Mouse (Mus musculus) MEL (cell line): Measurements from ENCODE around the gene Fcrl6. TPM values are rescaled to one million over a fixed set of nuclear protein-coding genes. Genes with fewer than 3 reads are reported as not detected.

Source experiments
- DNase-seq: peaks from one replicate; pipeline ENCODE4 v3.0.0; 2011; ENCODE audit warnings: low read depth, low spot score
- H3K27ac ChIP-seq: 2 replicates; pipeline ENCODE4 v1.5.1; 2012; ENCODE audit warnings: low read depth, mild to moderate bottlenecking, control low read depth, low read length, moderate library complexity; ENCODE audit not compliant: control insufficient read depth
- H3K27me3 ChIP-seq, 2 experiments: fragments of 150-350 bp in 1 of 2; sonication (generic) in 1 of 2; 2 replicates each; pipeline ENCODE4 v1.6.1; 2012; ENCODE audit warnings: low read length in 2 of 2, mild to moderate bottlenecking in 2 of 2, improper control_type of control experiment in 1 of 2, moderate library complexity in 1 of 2; ENCODE audit not compliant: insufficient read depth in 2 of 2, control insufficient read depth in 1 of 2
- H3K36me3 ChIP-seq, 2 experiments: 2 replicates each; pipeline ENCODE4 v1.6.1; 2012 to 2014; ENCODE audit warnings: low read length in 2 of 2, improper control_type of control experiment in 1 of 2, inconsistent platforms in 1 of 2, mild to moderate bottlenecking in 1 of 2; ENCODE audit not compliant: insufficient read depth in 2 of 2, control insufficient read depth in 1 of 2
- H3K4me1 ChIP-seq, 2 experiments: fragments of 150-350 bp in 1 of 2; sonication (generic) in 1 of 2; 2 replicates each; pipeline ENCODE4 v1.6.1; 2012; ENCODE audit warnings: low read length in 2 of 2, improper control_type of control experiment in 1 of 2, mild to moderate bottlenecking in 1 of 2; ENCODE audit not compliant: insufficient read depth in 2 of 2, control insufficient read depth in 1 of 2
- H3K4me3 ChIP-seq, 2 experiments: fragments of 150-350 bp in 1 of 2; sonication (generic) in 1 of 2; 2 replicates each; pipeline ENCODE4 v1.5.1; 2012; ENCODE audit warnings: low read depth in 2 of 2, low read length in 2 of 2, mild to moderate bottlenecking in 2 of 2, moderate library complexity in 2 of 2, control low read depth in 1 of 2, improper control_type of control experiment in 1 of 2; ENCODE audit not compliant: control insufficient read depth in 1 of 2, insufficient read depth in 1 of 2
- H3K79me2 ChIP-seq: 2 replicates; pipeline ENCODE4 v1.6.1; 2012; ENCODE audit warnings: mild to moderate bottlenecking, low read length, moderate library complexity; ENCODE audit not compliant: control insufficient read depth, poor library complexity, insufficient read depth
- H3K9ac ChIP-seq: 2 replicates; pipeline ENCODE4 v1.6.1; 2012; ENCODE audit warnings: low read depth, mild to moderate bottlenecking, control low read depth, low read length, moderate library complexity; ENCODE audit not compliant: control insufficient read depth, poor library complexity, severe bottlenecking
- H3K9me3 ChIP-seq: fragments of 150-350 bp; sonication (generic); replicated peaks from 2 replicates; pipeline ENCODE4 v1.6.1; 2012; ENCODE audit warnings: mild to moderate bottlenecking, low read length, improper control_type of control experiment, moderate library complexity; ENCODE audit not compliant: insufficient read depth
- CHD1 ChIP-seq: IDR thresholded peaks from 2 replicates; pipeline ENCODE4 v1.6.1; 2012; ENCODE audit warnings: low read depth, mild to moderate bottlenecking, inconsistent platforms, low read length, improper control_type of control experiment
- CHD2 ChIP-seq: IDR thresholded peaks from 2 replicates; pipeline ENCODE4 v1.6.1; 2011; ENCODE audit warnings: low read length, improper control_type of control experiment
- E2F4 ChIP-seq: IDR thresholded peaks from 2 replicates; pipeline ENCODE4 v1.6.1; 2011; ENCODE audit warnings: low read depth, low read length, improper control_type of control experiment, borderline replicate concordance
- EP300 ChIP-seq, 2 experiments: IDR thresholded peaks; 2 replicates each; pipeline ENCODE4 v1.6.1; 2011; ENCODE audit warnings: improper control_type of control experiment in 2 of 2, low read length in 2 of 2, low read depth in 1 of 2, mild to moderate bottlenecking in 1 of 2
- GATA1 ChIP-seq: IDR thresholded peaks from 2 replicates; pipeline ENCODE4 v1.6.1; 2011; ENCODE audit warnings: low read depth, low read length, improper control_type of control experiment
- HCFC1 ChIP-seq: IDR thresholded peaks from 2 replicates; pipeline ENCODE4 v1.6.1; 2012; ENCODE audit warnings: low read depth, mild to moderate bottlenecking, inconsistent platforms, low read length, improper control_type of control experiment, moderate library complexity
- KAT2A ChIP-seq: conservative IDR thresholded peaks from 2 replicates; pipeline ENCODE4 v1.6.1; 2012; ENCODE audit warnings: low read depth, low read length, improper control_type of control experiment, inconsistent platforms
- MAX ChIP-seq: IDR thresholded peaks from 2 replicates; pipeline ENCODE4 v1.6.1; 2011; ENCODE audit warnings: low read length, improper control_type of control experiment
- MEF2A ChIP-seq: IDR thresholded peaks from 2 replicates; pipeline ENCODE4 v1.6.1; 2014; ENCODE audit warnings: low read depth, mild to moderate bottlenecking, inconsistent platforms, low read length, improper control_type of control experiment; ENCODE audit not compliant: poor library complexity, insufficient replicate concordance, severe bottlenecking; ENCODE audit errors: extremely low read depth
- MXI1 ChIP-seq: IDR thresholded peaks from 2 replicates; pipeline ENCODE4 v1.6.1; 2011; ENCODE audit warnings: mild to moderate bottlenecking, low read depth, low read length, improper control_type of control experiment
- MYB ChIP-seq: IDR thresholded peaks from 2 replicates; pipeline ENCODE4 v1.6.1; 2011; ENCODE audit warnings: mild to moderate bottlenecking, low read depth, low read length, improper control_type of control experiment
- NRF1 ChIP-seq: IDR thresholded peaks from 2 replicates; pipeline ENCODE4 v1.6.1; 2014; ENCODE audit warnings: low read depth, mild to moderate bottlenecking, inconsistent platforms, low read length, improper control_type of control experiment, moderate library complexity; ENCODE audit not compliant: poor library complexity, insufficient read depth, severe bottlenecking
- POLR2AphosphoS5 ChIP-seq: IDR thresholded peaks from 2 replicates; pipeline ENCODE4 v1.6.1; 2012; ENCODE audit warnings: low read depth, borderline replicate concordance, mild to moderate bottlenecking, inconsistent platforms, low read length, moderate library complexity, mixed read lengths
- RCOR1 ChIP-seq: IDR thresholded peaks from 2 replicates; pipeline ENCODE4 v1.6.1; 2012; ENCODE audit warnings: low read depth, mild to moderate bottlenecking, inconsistent platforms, low read length, improper control_type of control experiment
- SIN3A ChIP-seq: IDR thresholded peaks from 2 replicates; pipeline ENCODE4 v1.6.1; 2012; ENCODE audit warnings: low read length, improper control_type of control experiment, inconsistent platforms
- SMC3 ChIP-seq: IDR thresholded peaks from 2 replicates; pipeline ENCODE4 v1.6.1; 2011; ENCODE audit warnings: low read depth, low read length, improper control_type of control experiment
- TAL1 ChIP-seq: IDR thresholded peaks from 2 replicates; pipeline ENCODE4 v1.6.1; 2012; ENCODE audit warnings: mild to moderate bottlenecking, inconsistent platforms, low read length, moderate library complexity, mixed read lengths
- USF1 ChIP-seq: IDR thresholded peaks from 2 replicates; pipeline ENCODE4 v1.6.1; 2014; ENCODE audit warnings: low read depth, mild to moderate bottlenecking, inconsistent platforms, low read length, improper control_type of control experiment, moderate library complexity
- USF2 ChIP-seq, 2 experiments: IDR thresholded peaks; 2 replicates each; pipeline ENCODE4 v1.6.1; 2011 to 2012; ENCODE audit warnings: improper control_type of control experiment in 2 of 2, low read length in 2 of 2, borderline replicate concordance in 1 of 2, inconsistent platforms in 1 of 2, low read depth in 1 of 2, mild to moderate bottlenecking in 1 of 2; ENCODE audit not compliant: insufficient read depth in 1 of 2
- ZNF384 ChIP-seq: IDR thresholded peaks from 2 replicates; pipeline ENCODE4 v1.6.1; 2012; ENCODE audit warnings: low read depth, mild to moderate bottlenecking, inconsistent platforms, low read length, improper control_type of control experiment
- polyA plus RNA-seq, 2 experiments: library from polyadenylated mRNA; stranded (reverse) in 1 of 2; unstranded in 1 of 2; fragments of >175 nt in 1 of 2; fragments of >200 nt in 1 of 2; gene quantifications; 2 replicates each; pipeline versions ENCODE4 v1.2.1 to v1.2.4; 2012; ENCODE audit warnings: low replicate concordance in 2 of 2, low read depth in 1 of 2; ENCODE audit not compliant: insufficient read length in 2 of 2, insufficient read depth in 1 of 2, missing spikeins in 1 of 2
- total RNA-seq: library from RNA; depleted of rRNA; stranded (reverse); fragments of 300-350 nt; gene quantifications from 2 replicates; pipeline ENCODE4 v1.2.3, GENCODE M21; 2012

Gene Fcrl6
- total and polyA plus RNA-seq, 3 experiments: not detected

DNA sequence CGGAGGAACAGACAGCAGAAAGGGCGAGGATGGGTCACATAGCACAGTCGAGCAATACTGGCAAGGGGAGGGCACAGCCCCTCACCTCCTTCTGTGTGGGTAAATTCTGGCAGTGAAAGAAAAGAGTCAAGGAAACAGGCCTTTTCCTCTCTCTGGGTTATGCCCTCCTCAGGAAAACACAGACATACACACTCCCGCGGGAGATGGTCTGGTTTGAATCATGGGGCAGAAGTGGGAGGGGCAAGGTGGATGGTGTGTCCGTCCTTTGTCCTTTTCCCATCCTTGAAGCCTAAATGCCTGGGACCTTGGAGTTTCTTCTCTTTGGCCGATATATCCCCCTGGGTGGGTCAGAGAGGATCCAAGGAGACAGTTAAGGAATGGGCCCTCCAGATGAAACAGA lies 27.5 kb upstream of the Fcrl6 start:
- H3K79me2 ChIP-seq: no peaks in the 10 kb centered on the region
- TF ChIP-seq POLR2AphosphoS5 (no peak), SMC3 (no peak)
- no peak overlapping the region for H3K4me3 ChIP-seq
- no peak overlapping the region for H3K9ac ChIP-seq
- H3K4me1 ChIP-seq: no peaks in the 10 kb centered on the region; a peak in 1 of 4 replicates
- no peaks in the 10 kb centered on the region for H3K36me3 ChIP-seq
- H3K27ac ChIP-seq: no peak overlapping the region
- H3K27me3 ChIP-seq: no peaks in the 10 kb centered on the region
- H3K9me3 ChIP-seq: no peaks in the 10 kb centered on the region
- DNase-seq: no peak

DNA sequence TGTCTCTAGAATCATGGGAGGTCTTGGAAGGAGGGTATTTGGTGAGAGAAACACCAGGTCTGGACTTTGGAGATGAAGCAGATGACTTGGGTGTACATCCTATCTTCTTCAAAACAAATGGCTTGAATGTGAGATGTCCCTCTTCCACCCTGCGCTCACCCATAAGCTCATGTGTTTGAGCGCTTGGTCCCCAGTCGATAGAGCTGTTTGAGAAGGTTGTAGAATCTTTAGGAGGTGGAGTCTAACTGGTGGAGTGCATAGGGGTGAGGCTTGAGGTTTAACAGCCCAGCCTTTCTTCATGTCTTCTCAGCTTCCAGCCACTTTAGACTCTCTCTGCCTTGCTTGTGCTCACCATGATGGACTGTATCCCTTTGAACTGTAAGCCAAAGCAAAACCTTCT lies 24.0 kb upstream of the Fcrl6 start:
- no peaks in the 10 kb centered on the region for H3K4me1 ChIP-seq
- no peak overlapping the region for H3K27ac ChIP-seq
- TF ChIP-seq RCOR1 (no peak), CHD1 (no peak), E2F4 (no peak), MYB (no peak), NRF1 (no peak), KAT2A (no peak), MXI1 (no peak)
- TF ChIP-seq, all 39 proteins: peak for 0
- no peaks in the 10 kb centered on the region for H3K36me3 ChIP-seq
- H3K4me3 ChIP-seq: no peak overlapping the region
- no peaks in the 10 kb centered on the region for H3K79me2 ChIP-seq
- peaks cover 0 to 1% of the 10 kb centered on the region in 2 experiments; a peak in 1 of 4 replicates for H3K27me3 ChIP-seq
- DNase-seq: no peak
- no peaks in the 10 kb centered on the region for H3K9me3 ChIP-seq
- H3K9ac ChIP-seq: no peak overlapping the region

DNA sequence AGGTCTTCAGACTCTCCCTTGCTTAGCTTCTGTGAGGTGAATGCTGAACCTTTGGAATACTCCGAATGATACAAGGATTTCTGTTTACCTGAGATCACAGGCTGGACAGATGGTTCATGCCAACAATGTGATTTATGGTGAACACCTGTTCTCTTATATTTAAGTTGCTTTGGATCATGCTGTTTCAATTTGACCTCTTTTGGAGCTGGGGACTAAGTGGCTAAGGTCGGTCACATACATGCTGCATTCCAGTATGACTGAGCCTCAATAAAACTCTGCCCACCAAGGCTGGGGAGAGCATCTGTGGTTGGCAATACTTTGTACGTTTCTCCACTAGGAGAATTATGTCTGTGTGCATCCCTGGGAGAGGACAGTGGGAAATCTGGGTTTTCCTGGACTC lies 21.7 kb upstream of the Fcrl6 start:
- H3K27me3 ChIP-seq: peaks cover 0 to 1% of the 10 kb centered on the region in 2 experiments; a peak in 1 of 4 replicates
- no peak for TF ChIP-seq HCFC1
- no peak for TF ChIP-seq SIN3A
- no peak for TF ChIP-seq USF2 (IDR thresholded peaks at IDR 0.05; ENCODE audit: borderline replicate concordance in 1 of 2, insufficient read depth in 1 of 2, low read depth in 1 of 2, low read length in 2 of 2)
- no peak for TF ChIP-seq ZNF384
- no peak for TF ChIP-seq EP300 (IDR thresholded peaks at IDR 0.05; ENCODE audit: low read depth in 1 of 2, low read length in 2 of 2)
- TF ChIP-seq NRF1: no peak
- no peak for TF ChIP-seq MEF2A
- TF ChIP-seq POLR2AphosphoS5: no peak
- TF ChIP-seq TAL1: no peak
- no peak for TF ChIP-seq GATA1
- no peak for TF ChIP-seq E2F4
- TF ChIP-seq USF1: no peak
- no peak for TF ChIP-seq CHD2
- no peak for TF ChIP-seq MAX
- no peaks in the 10 kb centered on the region for H3K9me3 ChIP-seq

More for the DNA sequence above, 21.7 kb upstream of the Fcrl6 start:
- no peaks in the 10 kb centered on the region for H3K36me3 ChIP-seq
- no peak overlapping the region for H3K9ac ChIP-seq
- H3K27ac ChIP-seq: no peak overlapping the region
- no peaks in the 10 kb centered on the region for H3K79me2 ChIP-seq
- no peak overlapping the region for H3K4me3 ChIP-seq
- no peak for DNase-seq
- H3K4me1 ChIP-seq: no peaks in the 10 kb centered on the region
